Comparison of ENCODE assay signal across 12 mouse cellular contexts in genomic region chr1:64158766-64159165, GRCm38 (mm10). TPM values are rescaled to one million over a fixed set of nuclear protein-coding genes. Genes with fewer than 3 reads are reported as not detected.
A peak's percentile ranks its signal among the peaks of the same experiment; 100 is the strongest.
DNase-seq lines count a peak whose midpoint lies in the region; ATAC-seq and TF ChIP-seq lines count a peak whose summit lies in the region.
"Had no signal": no experiment of that assay in that cellular context is flagged by ENCODE, and none has a peak within 500 bp of the region (broad histone marks: within the 10 kb centered on the region; RNA-seq: fewer than 3 reads in every experiment).

No protein-coding gene starts in this region.

- no peaks in the 10 kb centered on the region for H3K4me1 ChIP-seq in kidney, postnatal 0 days (replicated peaks; ENCODE audit: insufficient read depth, low read length)
- H3K4me1 ChIP-seq in kidney, embryonic 15.5 days = no peaks in the 10 kb centered on the region
- no peaks in the 10 kb centered on the region for H3K4me1 ChIP-seq in embryonic facial prominence, embryonic 14.5 days (ENCODE audit: control insufficient read depth, insufficient read depth, low read length)
- H3K4me1 ChIP-seq: heart, embryonic 13.5 days had no signal

- DNase-seq in kidney, postnatal 0 days (ENCODE audit: low spot score) = peak; percentile 79
- peak; percentile 37 for DNase-seq in 416B (ENCODE audit: low read depth)
- peak; percentile 3 for DNase-seq in Patski (ENCODE audit: low read depth, low spot score)
- DNase-seq in embryonic facial prominence, embryonic 14.5 days (ENCODE audit: low spot score) = peak; percentile 75
- no peak for DNase-seq in left cerebral cortex, postnatal 10 days (ENCODE audit: extremely low spot score in 1 of 2, low spot score in 2 of 2)
- no peak for DNase-seq in frontal cortex, postnatal 10 days (ENCODE audit: low spot score in 2 of 2)
- DNase-seq: kidney, adult 18-20 months; right cerebral cortex, postnatal 14 days had no signal

- H3K27ac ChIP-seq in kidney, postnatal 0 days = no peak overlapping the region
- no peak overlapping the region for H3K27ac ChIP-seq in kidney, embryonic 15.5 days
- no peak overlapping the region for H3K27ac ChIP-seq in embryonic facial prominence, embryonic 14.5 days (replicated peaks; ENCODE audit: low read depth, low read length)
- H3K27ac ChIP-seq: heart, embryonic 13.5 days; left cerebral cortex, adult 2 months had no signal

- POLR2A ChIA-PET in Patski (lab: Charles Lee) = no interaction called here

- TF ChIP-seq CTCF in kidney, postnatal 0 days (IDR thresholded peaks at IDR 0.05; ENCODE audit: low read depth) = no peak
- no peak for TF ChIP-seq CTCF in Patski (IDR thresholded peaks at IDR 0.05)

- H3K4me2 ChIP-seq in kidney, postnatal 0 days (ENCODE audit: low read length) = no peak overlapping the region
- H3K4me2 ChIP-seq in kidney, embryonic 15.5 days = no peak overlapping the region
- no peak overlapping the region for H3K4me2 ChIP-seq in embryonic facial prominence, embryonic 14.5 days (ENCODE audit: low read depth, low read length)
- H3K4me2 ChIP-seq: heart, embryonic 13.5 days had no signal

- H3K9me3 ChIP-seq in kidney, postnatal 0 days (replicated peaks; ENCODE audit: low read length) = no peaks in the 10 kb centered on the region
- H3K9me3 ChIP-seq in kidney, embryonic 15.5 days (replicated peaks) = no peaks in the 10 kb centered on the region
- no peaks in the 10 kb centered on the region for H3K9me3 ChIP-seq in embryonic facial prominence, embryonic 14.5 days (ENCODE audit: control insufficient read depth, low read length)
- H3K9me3 ChIP-seq: heart, embryonic 13.5 days had no signal

- H3K4me3 ChIP-seq in kidney, postnatal 0 days (replicated peaks; ENCODE audit: low read depth, low read length) = no peak overlapping the region
- no peak overlapping the region for H3K4me3 ChIP-seq in kidney, embryonic 15.5 days (replicated peaks)
- H3K4me3 ChIP-seq in embryonic facial prominence, embryonic 14.5 days (ENCODE audit: low read depth, low read length) = no peak overlapping the region
- H3K4me3 ChIP-seq: heart, embryonic 13.5 days; left cerebral cortex, adult 2 months had no signal

- H3K36me3 ChIP-seq in kidney, postnatal 0 days (ENCODE audit: insufficient read depth, low read length) = no peaks in the 10 kb centered on the region
- H3K36me3 ChIP-seq in kidney, embryonic 15.5 days = no peaks in the 10 kb centered on the region
- H3K36me3 ChIP-seq in embryonic facial prominence, embryonic 14.5 days (ENCODE audit: control insufficient read depth, insufficient read depth, low read length) = no peaks in the 10 kb centered on the region
- H3K36me3 ChIP-seq: heart, embryonic 13.5 days had no signal

- no peak for ATAC-seq in kidney, postnatal 0 days (replicated peaks; ENCODE audit: low FRiP score, low read depth)
- ATAC-seq in kidney, embryonic 15.5 days (replicated peaks; ENCODE audit: low FRiP score) = no peak
- ATAC-seq in Patski = no peak
- no peak for ATAC-seq in embryonic facial prominence, embryonic 14.5 days (ENCODE audit: low read depth)
- ATAC-seq in granulocyte monocyte progenitor cell, adult 5-6 weeks (replicated peaks; ENCODE audit: poor library complexity, severe bottlenecking) = no peak

- in situ Hi-C loops in Patski (cut with MboI; ENCODE audit: low pct_unique_long_range_greater_than_20kb) = no loop called here

- WGBS in kidney, postnatal 0 days = 44% methylated on average over 3 of the region's 3 CpGs
- WGBS in kidney, embryonic 15.5 days = 48% methylated on average over 3 of the region's 3 CpGs
- WGBS in embryonic facial prominence, embryonic 14.5 days = 36% methylated on average over 3 of the region's 3 CpGs

- intact Hi-C loops in left cerebral cortex, postnatal 10 days (cut with DNase I) = no loop called here

- no peak overlapping the region for H3K9ac ChIP-seq in kidney, postnatal 0 days (ENCODE audit: low read depth, low read length)
- H3K9ac ChIP-seq in kidney, embryonic 15.5 days = no peak overlapping the region
- no peak overlapping the region for H3K9ac ChIP-seq in embryonic facial prominence, embryonic 14.5 days (ENCODE audit: low read depth, low read length)
- H3K9ac ChIP-seq: heart, embryonic 13.5 days had no signal

- H3K27me3 ChIP-seq in kidney, postnatal 0 days (ENCODE audit: insufficient read depth, low read length) = no peaks in the 10 kb centered on the region
- H3K27me3 ChIP-seq in kidney, embryonic 15.5 days = no peaks in the 10 kb centered on the region
- H3K27me3 ChIP-seq in Patski = no peaks in the 10 kb centered on the region
- no peaks in the 10 kb centered on the region for H3K27me3 ChIP-seq in embryonic facial prominence, embryonic 14.5 days (replicated peaks; ENCODE audit: control insufficient read depth, insufficient read depth, low read length)
- H3K27me3 ChIP-seq: heart, embryonic 13.5 days had no signal

- CTCF ChIA-PET in Patski (lab: Charles Lee) = no interaction called here

RNA-seq across cellular contexts. Expression of gene Klf7, which starts 36.7 kb away (rescaled TPM):
- 17.9 and 19.2 TPM in 2 replicates for polyA plus RNA-seq in kidney, postnatal 0 days (2015; fragmentation: Nextera tagmentation; extraction: Ambion mirVana)
- polyA plus RNA-seq in kidney, embryonic 15.5 days (2015; fragmentation: Nextera tagmentation; extraction: Ambion mirVana) = 23.3 and 23.9 TPM in 2 replicates
- 11.8 TPM for polyA plus RNA-seq in Patski (2021)
- 26.1 and 27.7 TPM in 2 replicates for polyA plus RNA-seq in embryonic facial prominence, embryonic 14.5 days (2014; fragmentation: Nextera tagmentation; extraction: Ambion mirVana)
- 10 to 100 TPM; 81.3 to 90.8 TPM for total RNA-seq in left cerebral cortex, postnatal 10 days (2021)
- 5.0 and 8.5 TPM in 2 replicates for total RNA-seq in granulocyte monocyte progenitor cell, adult 5-6 weeks (2014; fragmentation: Nextera tagmentation)
- total RNA-seq in granulocyte monocyte progenitor cell, adult 5-6 weeks (2017) = 6.3 and 12.4 TPM in 2 replicates

Comparison
In these comparisons a context has a peak if more than half of its experiments do, and no peak if none do; other contexts are left out.
1. DNase-seq: peak in kidney, postnatal 0 days (single experiment), 416B (single experiment), Patski (single experiment) and embryonic facial prominence, embryonic 14.5 days (single experiment); none in left cerebral cortex, postnatal 10 days (0 of 2) and frontal cortex, postnatal 10 days (0 of 2).